Mouse (Mus musculus): ENCODE data around the gene Marveld2. TPM values are rescaled to one million over a fixed set of nuclear protein-coding genes. Genes with fewer than 3 reads are reported as not detected.

Marveld2 gene
- polyA plus RNA-seq, 1 experiment from 2014 or later = 6.1 TPM

DNA sequence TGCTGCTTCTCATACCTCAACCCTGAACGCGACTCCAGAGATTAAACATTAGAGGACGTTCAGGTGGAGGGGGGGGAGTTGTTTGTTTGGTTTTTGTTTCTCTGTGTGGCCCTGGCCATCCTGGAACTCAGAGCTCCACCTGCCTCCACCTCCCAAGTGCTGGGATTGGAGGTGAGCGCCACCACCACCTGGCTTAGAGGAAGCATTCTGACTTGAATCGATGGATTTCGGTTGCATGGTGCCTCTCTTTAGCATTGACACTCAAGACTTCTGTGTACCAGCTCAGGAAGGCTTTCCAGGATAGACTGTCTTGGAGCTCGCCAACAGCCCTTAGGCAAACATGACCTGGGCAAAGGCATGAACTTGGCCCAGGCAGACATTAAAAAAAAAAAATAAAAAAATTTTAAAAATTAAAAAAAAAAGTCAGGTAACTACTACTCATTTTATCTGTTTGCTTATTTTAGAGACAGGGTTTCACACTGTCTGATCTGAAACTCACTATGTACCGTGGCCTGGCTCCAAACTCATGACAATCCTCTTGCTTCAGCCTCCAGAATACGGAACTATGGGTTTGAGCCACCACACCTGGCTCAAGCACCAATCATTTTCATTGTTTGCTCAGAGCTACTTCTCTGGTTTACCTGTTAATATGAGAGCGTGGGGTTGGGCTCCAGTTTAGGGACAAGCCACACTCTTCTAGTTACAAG lies 13.6 kb downstream of the Marveld2 start:
- no peak overlapping the region for H3K27ac ChIP-seq (replicated peaks; ENCODE audit: low read depth, low read length)
- H3K4me2 ChIP-seq (ENCODE audit: low read depth, low read length) = no peak overlapping the region
- 83% methylated on average over 10 of the region's 10 CpGs for WGBS
- H3K9me3 ChIP-seq (ENCODE audit: control insufficient read depth, low read length) = no peaks in the 10 kb centered on the region
- no peak overlapping the region for H3K4me3 ChIP-seq (ENCODE audit: low read depth, low read length)
- H3K27me3 ChIP-seq (replicated peaks; ENCODE audit: control insufficient read depth, insufficient read depth, low read length) = no peaks in the 10 kb centered on the region
- ATAC-seq (ENCODE audit: low read depth) (no peak), DNase-seq (ENCODE audit: low spot score) (no peak)
- no peaks in the 10 kb centered on the region for H3K4me1 ChIP-seq (ENCODE audit: control insufficient read depth, insufficient read depth, low read length)
- no peaks in the 10 kb centered on the region for H3K36me3 ChIP-seq (ENCODE audit: control insufficient read depth, insufficient read depth, low read length)
- no peak overlapping the region for H3K9ac ChIP-seq (ENCODE audit: low read depth, low read length)

DNA sequence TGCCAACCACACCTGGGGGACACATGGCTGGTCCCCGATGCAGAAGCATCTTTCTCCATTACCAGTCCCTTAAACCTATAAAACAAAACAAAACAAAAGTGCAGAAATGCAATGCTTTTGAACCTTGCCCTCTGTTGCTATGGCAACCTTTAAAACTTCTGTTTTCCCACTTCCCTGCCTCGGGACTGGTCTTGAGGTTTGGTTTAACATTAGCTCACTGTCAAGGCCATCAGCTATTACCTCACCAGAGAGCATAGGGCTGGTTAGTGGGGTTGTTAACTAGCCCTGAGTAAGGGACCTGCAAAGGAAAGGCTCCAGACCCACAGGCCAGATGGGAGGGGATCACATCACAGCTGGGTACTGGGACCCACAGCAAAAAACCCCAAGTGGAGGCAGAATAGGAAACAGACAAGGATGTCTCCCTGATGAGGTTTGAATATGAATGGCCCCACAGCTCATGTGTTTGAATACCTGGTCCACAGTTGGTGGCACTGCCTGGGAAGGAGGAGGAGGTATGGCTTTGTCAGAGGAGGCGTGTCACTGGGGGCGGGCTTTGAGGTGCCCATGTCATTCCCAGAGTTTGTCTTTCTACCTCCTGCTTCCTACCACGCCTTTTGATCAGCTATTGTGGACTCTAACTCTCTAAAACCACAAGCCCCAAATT lies 14.4 kb downstream of the Marveld2 start:
- Histone ChIP-seq H3K36me3 (ENCODE audit: control insufficient read depth, insufficient read depth, low read length) (no peaks in the 10 kb centered on the region), H3K9ac (ENCODE audit: low read depth, low read length) (no peak overlapping the region)

DNA sequence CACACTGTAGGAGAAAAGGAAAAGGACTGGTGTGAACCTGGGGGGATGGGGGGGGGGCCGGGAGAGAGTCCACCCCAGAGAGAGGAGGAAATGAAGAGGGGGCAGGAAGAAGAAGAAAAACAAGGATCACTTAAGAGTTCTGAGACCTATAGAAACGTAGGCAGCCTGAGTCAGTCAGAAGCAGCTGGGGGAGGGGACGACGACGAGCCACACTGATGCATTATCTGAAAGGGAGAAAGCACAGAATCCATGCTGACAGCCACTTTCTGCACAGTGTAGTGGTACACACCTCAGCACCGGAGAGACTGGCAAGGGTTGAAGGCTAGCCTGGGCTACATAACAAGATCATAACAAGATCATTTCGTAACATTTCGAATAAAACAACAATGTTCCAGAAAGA lies 15.7 kb downstream of the Marveld2 start:
- 54% methylated on average over 8 of the region's 8 CpGs for WGBS
- no peaks in the 10 kb centered on the region for H3K27me3 ChIP-seq (replicated peaks; ENCODE audit: control insufficient read depth, insufficient read depth, low read length)
- H3K4me2 ChIP-seq (ENCODE audit: low read depth, low read length) = no peak overlapping the region
- H3K9ac ChIP-seq (ENCODE audit: low read depth, low read length) = no peak overlapping the region
- H3K4me1 ChIP-seq (ENCODE audit: control insufficient read depth, insufficient read depth, low read length) = no peaks in the 10 kb centered on the region
- DNase-seq (ENCODE audit: low spot score) (no peak), ATAC-seq (ENCODE audit: low read depth) (no peak)
- H3K27ac ChIP-seq (replicated peaks; ENCODE audit: low read depth, low read length) = no peak overlapping the region
- H3K9me3 ChIP-seq (ENCODE audit: control insufficient read depth, low read length) = no peaks in the 10 kb centered on the region
- no peaks in the 10 kb centered on the region for H3K36me3 ChIP-seq (ENCODE audit: control insufficient read depth, insufficient read depth, low read length)
- H3K4me3 ChIP-seq (ENCODE audit: low read depth, low read length) = no peak overlapping the region

More for the DNA sequence above, 14.4 kb downstream of the Marveld2 start:
- ATAC-seq (ENCODE audit: low read depth) (no peak), DNase-seq (ENCODE audit: low spot score) (no peak)
- Histone ChIP-seq H3K4me1 (ENCODE audit: control insufficient read depth, insufficient read depth, low read length) (no peaks in the 10 kb centered on the region), H3K4me3 (ENCODE audit: low read depth, low read length) (no peak overlapping the region), H3K27me3 (replicated peaks; ENCODE audit: control insufficient read depth, insufficient read depth, low read length) (no peaks in the 10 kb centered on the region), H3K27ac (replicated peaks; ENCODE audit: low read depth, low read length) (no peak overlapping the region), H3K4me2 (ENCODE audit: low read depth, low read length) (no peak overlapping the region), H3K9me3 (ENCODE audit: control insufficient read depth, low read length) (no peaks in the 10 kb centered on the region)
- 70% methylated on average over 5 of the region's 5 CpGs for WGBS

DNA sequence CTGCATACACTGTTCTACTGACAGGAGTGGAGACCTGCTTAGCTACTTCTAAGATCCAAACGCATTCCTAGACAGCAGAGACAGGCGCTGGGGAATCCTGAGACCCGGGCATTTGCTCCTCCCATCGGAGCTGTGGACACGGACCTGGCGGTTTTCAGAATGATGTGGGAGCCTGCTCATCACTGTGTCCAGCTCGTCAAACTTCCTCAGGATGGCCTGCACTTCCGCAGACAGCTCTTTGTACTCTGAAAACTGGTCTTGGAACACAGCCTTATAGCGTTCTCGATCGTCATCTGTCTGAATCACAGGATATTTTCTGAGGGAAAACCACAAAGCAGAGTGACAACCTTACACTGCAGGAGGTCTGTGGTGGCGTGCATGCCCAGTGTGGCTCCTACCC lies 16.5 kb downstream of the Marveld2 start:
- Histone ChIP-seq H3K27ac (replicated peaks; ENCODE audit: low read depth, low read length) (no peak overlapping the region), H3K9me3 (ENCODE audit: control insufficient read depth, low read length) (no peaks in the 10 kb centered on the region), H3K4me2 (ENCODE audit: low read depth, low read length) (no peak overlapping the region), H3K36me3 (ENCODE audit: control insufficient read depth, insufficient read depth, low read length) (no peaks in the 10 kb centered on the region), H3K4me3 (ENCODE audit: low read depth, low read length) (no peak overlapping the region), H3K4me1 (ENCODE audit: control insufficient read depth, insufficient read depth, low read length) (no peaks in the 10 kb centered on the region), H3K27me3 (replicated peaks; ENCODE audit: control insufficient read depth, insufficient read depth, low read length) (no peaks in the 10 kb centered on the region), H3K9ac (ENCODE audit: low read depth, low read length) (no peak overlapping the region)
- DNase-seq (ENCODE audit: low spot score) (no peak), ATAC-seq (ENCODE audit: low read depth) (no peak)
- WGBS = 79% methylated on average over 12 of the region's 12 CpGs

DNA sequence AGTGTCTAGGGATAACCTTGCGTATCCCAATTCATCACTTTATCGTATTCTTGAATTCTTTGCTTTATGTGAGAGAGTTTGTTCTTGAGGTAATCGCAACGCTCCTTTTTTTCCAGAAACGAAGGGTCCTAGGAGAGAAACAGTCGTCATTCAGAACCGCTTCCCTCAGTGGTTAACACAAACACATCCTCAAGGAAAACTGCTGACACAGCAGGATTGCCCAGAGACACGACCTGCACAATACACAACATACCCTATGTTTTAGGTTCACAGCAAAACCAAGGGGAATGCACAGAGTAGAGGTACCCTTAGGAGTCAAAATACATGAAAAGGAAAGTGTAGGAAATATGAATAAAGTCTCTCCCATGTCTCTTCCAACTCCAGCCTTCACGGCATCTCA lies 19.5 kb downstream of the Marveld2 start:
- H3K4me1 ChIP-seq (ENCODE audit: control insufficient read depth, insufficient read depth, low read length) = no peaks in the 10 kb centered on the region
- H3K9me3 ChIP-seq (ENCODE audit: control insufficient read depth, low read length) = no peaks in the 10 kb centered on the region
- no peak overlapping the region for H3K4me2 ChIP-seq (ENCODE audit: low read depth, low read length)
- no peak overlapping the region for H3K27ac ChIP-seq (replicated peaks; ENCODE audit: low read depth, low read length)
- no peaks in the 10 kb centered on the region for H3K27me3 ChIP-seq (replicated peaks; ENCODE audit: control insufficient read depth, insufficient read depth, low read length)
- DNase-seq (ENCODE audit: low spot score) (no peak), ATAC-seq (ENCODE audit: low read depth) (no peak)
- H3K4me3 ChIP-seq (ENCODE audit: low read depth, low read length) = no peak overlapping the region
- 76% methylated on average over 9 of the region's 9 CpGs for WGBS
- H3K9ac ChIP-seq (ENCODE audit: low read depth, low read length) = no peak overlapping the region
- H3K36me3 ChIP-seq (ENCODE audit: control insufficient read depth, insufficient read depth, low read length) = no peaks in the 10 kb centered on the region

DNA sequence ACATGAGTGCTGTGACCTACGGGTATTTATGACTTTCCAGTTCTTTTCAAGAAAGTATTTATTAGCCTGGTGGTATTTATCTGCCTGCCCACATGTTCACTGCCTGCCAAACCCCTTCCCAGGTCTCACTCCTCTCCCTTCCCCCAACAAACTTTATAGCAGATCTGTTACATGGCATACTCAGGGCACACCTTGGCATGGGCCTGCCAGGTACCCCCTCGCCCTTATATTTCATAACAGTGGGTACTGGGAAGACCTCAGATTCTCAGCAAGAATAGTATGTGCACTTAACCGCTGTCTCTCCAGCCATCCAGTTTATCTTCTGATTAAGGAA lies 21.3 kb downstream of the Marveld2 start:
- 83% methylated on average over 3 of the region's 3 CpGs for WGBS
- DNase-seq (ENCODE audit: low spot score) (no peak), ATAC-seq (ENCODE audit: low read depth) (no peak)
- no peak overlapping the region for H3K4me3 ChIP-seq (ENCODE audit: low read depth, low read length)
- no peaks in the 10 kb centered on the region for H3K27me3 ChIP-seq (replicated peaks; ENCODE audit: control insufficient read depth, insufficient read depth, low read length)
- no peaks in the 10 kb centered on the region for H3K36me3 ChIP-seq (ENCODE audit: control insufficient read depth, insufficient read depth, low read length)
- no peak overlapping the region for H3K27ac ChIP-seq (replicated peaks; ENCODE audit: low read depth, low read length)
- H3K4me2 ChIP-seq (ENCODE audit: low read depth, low read length) = no peak overlapping the region
- no peaks in the 10 kb centered on the region for H3K9me3 ChIP-seq (ENCODE audit: control insufficient read depth, low read length)
- H3K9ac ChIP-seq (ENCODE audit: low read depth, low read length) = no peak overlapping the region
- no peaks in the 10 kb centered on the region for H3K4me1 ChIP-seq (ENCODE audit: control insufficient read depth, insufficient read depth, low read length)

DNA sequence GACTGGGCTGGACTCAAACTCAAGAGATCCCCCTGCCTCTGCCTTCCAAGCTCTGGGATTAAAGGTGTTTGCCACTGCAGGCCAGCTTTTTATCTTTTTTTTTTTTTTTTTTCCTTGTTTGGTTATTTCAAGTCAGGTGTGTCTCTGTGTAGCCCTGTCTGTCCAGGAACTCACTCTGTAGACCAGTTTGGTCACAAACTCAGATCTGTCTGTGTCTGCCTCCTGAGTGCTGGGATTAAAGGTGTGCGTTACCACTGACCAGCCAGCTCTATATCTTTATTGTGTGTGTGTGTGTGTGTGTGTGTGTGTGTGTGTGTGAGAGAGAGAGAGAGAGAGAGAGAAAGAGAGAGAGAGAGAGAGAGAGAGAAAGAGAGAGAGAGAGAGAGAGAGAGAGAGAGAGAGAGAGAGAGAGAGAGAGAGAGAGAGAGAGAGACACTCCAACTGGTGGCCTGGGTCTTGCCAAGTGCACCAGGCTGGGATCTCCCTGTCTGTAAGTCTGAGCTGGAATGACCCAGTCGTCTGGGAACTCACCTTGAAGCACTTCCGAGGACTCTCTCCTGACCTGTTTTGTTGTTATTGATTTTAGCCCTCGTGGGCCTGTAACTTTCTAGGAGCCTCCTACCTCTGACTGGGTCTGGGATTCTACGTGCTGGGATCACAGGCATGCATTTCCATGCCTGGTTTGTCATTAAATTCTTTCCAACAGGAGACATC lies 21.8 kb downstream of the Marveld2 start:
- 66% methylated on average over 5 of the region's 5 CpGs for WGBS
- Histone ChIP-seq H3K4me1 (ENCODE audit: control insufficient read depth, insufficient read depth, low read length) (no peaks in the 10 kb centered on the region), H3K27ac (replicated peaks; ENCODE audit: low read depth, low read length) (no peak overlapping the region), H3K9ac (ENCODE audit: low read depth, low read length) (no peak overlapping the region), H3K4me2 (ENCODE audit: low read depth, low read length) (no peak overlapping the region), H3K4me3 (ENCODE audit: low read depth, low read length) (no peak overlapping the region), H3K27me3 (replicated peaks; ENCODE audit: control insufficient read depth, insufficient read depth, low read length) (no peaks in the 10 kb centered on the region), H3K9me3 (ENCODE audit: control insufficient read depth, low read length) (no peaks in the 10 kb centered on the region), H3K36me3 (ENCODE audit: control insufficient read depth, insufficient read depth, low read length) (no peaks in the 10 kb centered on the region)
- ATAC-seq (ENCODE audit: low read depth) (no peak), DNase-seq (ENCODE audit: low spot score) (no peak)

DNA sequence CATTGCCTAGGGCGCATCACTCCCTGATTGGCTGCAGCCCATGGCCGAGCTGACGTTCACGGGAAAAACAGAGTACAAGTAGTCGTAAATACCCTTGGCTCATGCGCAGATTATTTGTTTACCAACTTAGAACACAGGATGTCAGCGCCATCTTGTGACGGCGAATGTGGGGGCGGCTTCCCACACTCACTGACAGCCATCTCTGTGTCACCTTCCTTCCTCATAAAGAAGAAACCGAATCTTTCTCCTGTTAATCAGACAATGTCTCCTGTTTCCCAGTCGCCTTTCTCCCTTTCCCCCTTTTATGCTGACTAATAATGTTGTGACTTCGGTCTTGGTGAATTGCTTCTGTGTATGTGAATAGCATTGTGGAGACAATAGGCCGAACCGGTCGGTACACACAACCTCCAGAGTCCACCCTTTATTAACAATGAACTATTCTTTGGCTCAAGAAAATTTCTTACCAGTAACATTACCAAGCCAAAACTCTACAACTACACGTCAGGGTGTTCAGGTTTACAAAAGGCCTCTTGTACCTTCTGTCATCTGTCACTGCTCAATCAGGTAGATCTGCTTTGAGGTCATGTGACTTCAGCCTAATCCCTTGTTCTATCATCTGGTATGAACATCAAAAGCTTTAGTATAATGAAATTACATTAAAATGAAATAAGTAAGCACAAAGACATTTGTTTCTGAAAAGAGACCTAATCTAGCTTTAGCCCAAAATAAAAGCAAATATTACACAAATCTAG lies 22.6 kb downstream of the Marveld2 start:
- DNase-seq (ENCODE audit: low spot score) (peak; percentile 39), ATAC-seq (ENCODE audit: low read depth) (peak; percentile 44; the same call in 1 of the 2 replicates)
- H3K4me2 ChIP-seq (ENCODE audit: low read depth, low read length) = 0 out of 2 replicates have a peak overlapping the region, but pooled peaks have one; percentile 3
- no peak overlapping the region for H3K9ac ChIP-seq (ENCODE audit: low read depth, low read length)
- no peaks in the 10 kb centered on the region for H3K27me3 ChIP-seq (replicated peaks; ENCODE audit: control insufficient read depth, insufficient read depth, low read length)
- H3K36me3 ChIP-seq (ENCODE audit: control insufficient read depth, insufficient read depth, low read length) = no peaks in the 10 kb centered on the region
- no peaks in the 10 kb centered on the region for H3K4me1 ChIP-seq (ENCODE audit: control insufficient read depth, insufficient read depth, low read length)
- H3K27ac ChIP-seq (replicated peaks; ENCODE audit: low read depth, low read length) = no peak overlapping the region; the same call in 1 of the 2 replicates
- WGBS = 72% methylated on average over 11 of the region's 17 CpGs
- no peak overlapping the region for H3K4me3 ChIP-seq (ENCODE audit: low read depth, low read length)
- no peaks in the 10 kb centered on the region for H3K9me3 ChIP-seq (ENCODE audit: control insufficient read depth, low read length)

Measured in embryonic facial prominence, embryonic 14.5 days (tissue).